Mouse (Mus musculus) CD4-positive, CD25-positive, alpha-beta regulatory T cell, adult 4 months (primary cell): ENCODE data around the gene Ang4. TPM values are rescaled to one million over a fixed set of nuclear protein-coding genes. Genes with fewer than 3 reads are reported as not detected.
A peak's percentile ranks its signal among the peaks of the same experiment; 100 is the strongest.

Source experiments
- ATAC-seq: one replicate; pipeline ENCODE4 v1.8.0; 2017
- polyA plus RNA-seq, 2 experiments: library from polyadenylated mRNA; unstranded; fragments of 100-300 nt; shearing (Covaris generic); gene quantifications; one replicate each; pipeline ENCODE4 v1.2.1; 2017

Ang4 gene
- not detected for polyA plus RNA-seq

- no peak for ATAC-seq
Observed at GRCm38 (mm10) chr14:51773490-51773889, at the start of gene Ang4. TSS of gene Ang4 (minus strand) at chr14:51773590.

- no peak for ATAC-seq
Observed at GRCm38 (mm10) chr14:51799746-51800145, 26.4 kb upstream of the Ang4 start, which contains the start of gene AY358078. TSS of gene AY358078 (plus strand) at chr14:51800046.

- ATAC-seq: no peak
Observed at GRCm38 (mm10) chr14:51794106-51794505, 20.7 kb upstream of the Ang4 start.

- ATAC-seq: no peak
Observed at GRCm38 (mm10) chr14:51789196-51789595, 15.8 kb upstream of the Ang4 start.

GRCm38 (mm10) chr14:51787061-51787460 lies 13.7 kb upstream of the Ang4 start:
- no peak for ATAC-seq

- ATAC-seq: no peak
Observed at GRCm38 (mm10) chr14:51786335-51786734, 12.9 kb upstream of the Ang4 start.

GRCm38 (mm10) chr14:51778865-51779481 lies 5.6 kb upstream of the Ang4 start:
- ATAC-seq: no peak

GRCm38 (mm10) chr14:51777791-51778190 lies 4.4 kb upstream of the Ang4 start:
- ATAC-seq: no peak

GRCm38 (mm10) chr14:51771378-51771777 lies 2.0 kb downstream of the Ang4 start:
- ATAC-seq: peak; percentile 39

GRCm38 (mm10) chr14:51755944-51756343 lies 17.4 kb downstream of the Ang4 start:
- ATAC-seq: no peak

- ATAC-seq: no peak
Observed at GRCm38 (mm10) chr14:51740347-51741170, 32.8 kb downstream of the Ang4 start.

GRCm38 (mm10) chr14:51739150-51739993 lies 34.0 kb downstream of the Ang4 start:
- no peak for ATAC-seq

- no peak for ATAC-seq
Observed at GRCm38 (mm10) chr14:51738411-51739149, 34.8 kb downstream of the Ang4 start.

GRCm38 (mm10) chr14:51737967-51738366 lies 35.4 kb downstream of the Ang4 start:
- no peak for ATAC-seq

GRCm38 (mm10) chr14:51717083-51717482 lies 56.3 kb downstream of the Ang4 start, which contains the start of gene Gm5800:
TSS of gene Gm5800 (minus strand) at chr14:51717183.
- no peak for ATAC-seq

Other genes with a start within 250 kb of the Ang4 start
- not detected for gene Gm5622, start 220.8 kb downstream of the Ang4 start, polyA plus RNA-seq
- gene Gm17175, start 199.5 kb downstream of the Ang4 start, polyA plus RNA-seq: not detected
- not detected for gene Gm17174, start 181.5 kb downstream of the Ang4 start, polyA plus RNA-seq
- not detected for gene Gm17078, start 162.3 kb downstream of the Ang4 start, polyA plus RNA-seq
- not detected for gene Gm4181, start 137.9 kb downstream of the Ang4 start, polyA plus RNA-seq
- not detected for gene Gm17079, start 78.1 kb downstream of the Ang4 start, polyA plus RNA-seq
- gene Gm5800, start 56.4 kb downstream of the Ang4 start, polyA plus RNA-seq: not detected
- not detected for gene AY358078, start 26.5 kb upstream of the Ang4 start, polyA plus RNA-seq
- not detected for gene Ear6, start 80.1 kb upstream of the Ang4 start, polyA plus RNA-seq
- 10 to 100 TPM; 55.1 to 85.6 TPM for gene Mettl17, start 111.3 kb upstream of the Ang4 start, polyA plus RNA-seq
- gene Slc39a2, start 119.3 kb upstream of the Ang4 start, polyA plus RNA-seq: under 1 TPM; 0.39 to 0.71 TPM
- 10 to 100 TPM; 25.0 to 38.1 TPM for gene Ndrg2, start 140.6 kb upstream of the Ang4 start, polyA plus RNA-seq
- not detected for gene Tppp2, start 144.8 kb upstream of the Ang4 start, polyA plus RNA-seq
- gene Rnase13, start 149.2 kb upstream of the Ang4 start, polyA plus RNA-seq: not detected
- under 1 TPM in 1 of 2 experiments, not detected in 1; 0.70 TPM for gene Arhgef40, start 211.1 kb upstream of the Ang4 start, polyA plus RNA-seq
- under 1 TPM in 1 of 2 experiments, not detected in 1; 0.63 TPM for gene Tmem253, start 242.1 kb upstream of the Ang4 start, polyA plus RNA-seq
- gene Zfp219, start 247.1 kb upstream of the Ang4 start, polyA plus RNA-seq: 1 to 10 TPM; 1.6 to 2.3 TPM